Mouse (Mus musculus) forelimb bud, embryonic 11.5 days (tissue): ENCODE data around the gene Pdss1.

Source experiments
- DNase-seq: peaks from one replicate; pipeline ENCODE4 v3.0.0-alpha.2; 2012; ENCODE audit warnings: low read depth, low spot score

Gene Pdss1

DNA sequence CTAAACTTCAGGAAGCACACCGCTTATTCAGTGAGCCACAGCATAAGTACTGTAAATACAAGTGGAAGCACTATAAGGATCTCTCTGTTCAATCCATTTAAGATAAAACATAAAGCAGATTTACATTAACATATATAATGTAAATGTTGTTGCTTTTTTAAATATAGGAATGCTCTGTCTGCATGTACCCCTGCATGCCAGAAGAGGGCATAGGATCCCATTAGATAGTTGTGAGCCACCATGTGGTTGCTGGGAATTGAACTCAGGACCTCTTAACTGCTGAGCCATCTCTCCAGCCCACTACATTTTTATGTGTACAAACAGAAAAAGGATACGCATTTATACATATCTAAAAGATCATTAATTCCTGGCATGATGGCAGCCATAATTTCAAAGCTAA is 66.4 kb downstream of the Pdss1 start:
- DNase-seq: no peak

DNA sequence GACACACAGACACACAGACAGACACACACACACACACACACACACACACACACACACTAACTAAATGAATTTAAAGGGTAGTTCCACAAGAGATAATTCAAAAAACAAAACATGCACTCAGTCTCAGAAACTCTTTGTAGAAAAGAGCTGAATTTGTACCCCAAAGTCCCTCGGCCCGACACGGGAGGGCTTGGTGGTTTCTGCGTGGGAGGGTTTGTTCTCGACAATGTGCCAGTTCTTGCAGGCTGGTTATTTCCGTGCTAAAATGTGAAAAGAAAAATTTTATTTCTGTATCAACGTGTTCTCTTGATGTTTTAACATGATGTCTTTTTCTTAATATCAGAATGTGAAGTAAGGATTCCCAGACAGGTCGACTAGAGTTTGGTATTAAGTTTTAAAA is 66.9 kb downstream of the Pdss1 start:
- no peak for DNase-seq

DNA sequence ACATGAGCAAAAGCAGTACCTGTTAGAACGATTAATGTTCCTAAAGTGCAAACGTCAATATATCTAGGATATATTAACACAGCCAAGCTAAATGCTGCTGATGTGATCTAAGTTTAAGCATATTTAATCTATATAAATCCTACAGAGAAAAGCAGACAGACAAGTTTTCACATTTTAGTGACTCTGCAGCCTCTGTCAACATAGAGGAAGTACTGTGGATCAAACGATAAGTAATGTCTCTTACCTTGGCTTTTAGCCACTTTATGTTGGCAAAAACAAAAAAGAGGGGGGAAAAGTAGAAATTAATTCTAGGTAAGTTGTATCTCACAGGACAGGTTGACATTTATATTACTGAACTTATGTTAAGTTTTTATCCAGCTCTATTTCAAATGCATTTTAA is 67.6 kb downstream of the Pdss1 start:
- DNase-seq: no peak

DNA sequence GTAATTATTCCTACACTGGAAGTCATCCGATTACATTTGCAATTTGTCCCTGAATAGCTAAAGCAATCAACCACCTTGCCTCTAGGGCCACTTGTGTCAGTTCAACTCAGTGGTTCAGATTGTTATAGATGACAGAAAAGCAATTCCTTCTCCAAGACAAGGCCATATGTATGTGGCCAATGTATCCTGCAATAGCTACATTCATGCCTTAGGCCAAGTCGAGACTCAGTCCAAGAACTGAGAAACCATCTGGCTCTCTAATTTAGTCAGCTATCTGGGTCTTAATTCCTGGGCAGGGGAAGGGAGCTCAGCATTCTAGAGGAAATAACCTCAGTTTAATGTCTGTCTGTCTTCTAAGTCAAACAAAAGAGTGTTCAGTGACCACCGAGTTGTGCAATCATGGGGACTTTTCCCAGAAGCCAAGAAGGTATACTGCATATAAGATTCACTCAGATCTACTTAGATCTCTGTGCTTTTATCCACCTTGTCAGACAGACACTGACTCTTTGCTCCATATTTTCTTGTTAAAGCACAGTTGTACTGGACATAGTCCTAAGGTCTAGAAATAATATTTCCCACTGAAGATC is 82.2 kb downstream of the Pdss1 start:
- no peak for DNase-seq

DNA sequence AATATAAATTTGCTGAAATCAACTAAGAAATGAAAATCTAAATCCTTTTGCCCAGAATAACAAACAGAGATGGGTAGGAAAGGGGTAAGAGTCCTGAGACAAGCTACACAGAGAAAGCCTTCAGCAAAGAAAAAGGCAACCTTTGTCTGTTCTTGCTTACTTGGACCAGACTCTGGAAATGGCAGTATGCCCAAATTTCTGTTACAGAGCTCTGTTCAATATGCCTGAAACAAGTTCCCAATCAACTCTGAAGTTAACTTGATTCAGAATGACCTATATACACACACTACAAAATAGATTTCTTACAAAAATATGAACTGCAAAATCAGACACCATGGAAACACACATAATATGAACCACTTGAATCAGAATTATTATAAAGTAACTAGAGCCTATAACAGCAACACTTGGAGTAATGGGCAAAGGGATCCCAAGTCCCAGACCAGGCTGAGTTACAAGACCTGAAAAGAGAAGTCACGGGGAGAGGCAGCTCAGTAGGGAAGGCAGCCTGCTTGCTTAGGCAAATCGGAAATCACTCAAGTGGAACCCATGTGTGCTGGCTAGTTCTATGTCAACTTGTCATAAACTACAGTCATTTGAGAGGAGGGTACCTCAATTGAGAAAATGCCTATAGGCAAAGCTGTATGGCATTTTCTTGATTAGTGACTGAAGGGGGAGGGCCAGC is 90.8 kb downstream of the Pdss1 start:
- DNase-seq: no peak
